In genomic region chr9:55878066-55878465, GRCm38 (mm10) we compare ENCODE assay signal across 17 mouse cellular contexts. TPM values are rescaled to one million over a fixed set of nuclear protein-coding genes. Genes with fewer than 3 reads are reported as not detected.
DNase-seq lines count a peak whose midpoint lies in the region; ATAC-seq and TF ChIP-seq lines count a peak whose summit lies in the region.
"Had no signal": no experiment of that assay in that cellular context is flagged by ENCODE, and none has a peak within 500 bp of the region (broad histone marks: within the 10 kb centered on the region; RNA-seq: fewer than 3 reads in every experiment).

No protein-coding gene starts in this region.

- H3K9ac ChIP-seq in forebrain, embryonic 14.5 days (ENCODE audit: low read length) = no peak overlapping the region
- no peak overlapping the region for H3K9ac ChIP-seq in forebrain, embryonic 12.5 days
- H3K9ac ChIP-seq in kidney, postnatal 0 days (ENCODE audit: low read depth, low read length) = no peak overlapping the region
- no peak overlapping the region for H3K9ac ChIP-seq in forebrain, postnatal 0 days
- H3K9ac ChIP-seq: heart, embryonic 15.5 days; kidney, embryonic 15.5 days; liver, embryonic 14.5 days; midbrain, embryonic 12.5 days had no signal

- no peaks in the 10 kb centered on the region for H3K4me1 ChIP-seq in forebrain, embryonic 14.5 days (ENCODE audit: control insufficient read depth, insufficient read depth, low read length)
- H3K4me1 ChIP-seq in forebrain, embryonic 12.5 days = no peaks in the 10 kb centered on the region
- H3K4me1 ChIP-seq in kidney, postnatal 0 days (replicated peaks; ENCODE audit: insufficient read depth, low read length) = no peaks in the 10 kb centered on the region
- H3K4me1 ChIP-seq in forebrain, postnatal 0 days (ENCODE audit: insufficient read depth) = no peaks in the 10 kb centered on the region
- H3K4me1 ChIP-seq: heart, embryonic 15.5 days; hindbrain, embryonic 10.5 days; kidney, embryonic 15.5 days; midbrain, embryonic 12.5 days had no signal

- no peaks in the 10 kb centered on the region for H3K9me3 ChIP-seq in forebrain, embryonic 14.5 days (replicated peaks; ENCODE audit: control insufficient read depth, low read length)
- no peaks in the 10 kb centered on the region for H3K9me3 ChIP-seq in forebrain, embryonic 12.5 days
- H3K9me3 ChIP-seq in kidney, postnatal 0 days (replicated peaks; ENCODE audit: low read length) = no peaks in the 10 kb centered on the region
- H3K9me3 ChIP-seq in forebrain, postnatal 0 days (ENCODE audit: low read length) = no peaks in the 10 kb centered on the region
- H3K9me3 ChIP-seq: heart, embryonic 15.5 days; hindbrain, embryonic 10.5 days; kidney, embryonic 15.5 days; midbrain, embryonic 12.5 days had no signal

- peak; percentile 65 for DNase-seq in forebrain, embryonic 14.5 days (ENCODE audit: low spot score)
- DNase-seq in kidney, postnatal 0 days (ENCODE audit: low spot score) = peak; percentile 31
- DNase-seq in kidney, adult 9 months = no peak
- DNase-seq in lung, postnatal 10 days = peak; percentile 36
- no peak for DNase-seq in lung, postnatal 14 days
- DNase-seq in forebrain, postnatal 0 days = peak; percentile 46
- DNase-seq in cerebellum, adult 9-11 months = no peak
- DNase-seq: cerebellum, postnatal 10 days; heart, adult 18-20 months had no signal

- no peak for TF ChIP-seq CTCF in kidney, postnatal 0 days (IDR thresholded peaks at IDR 0.05; ENCODE audit: low read depth)
- TF ChIP-seq CTCF in forebrain, postnatal 0 days (IDR thresholded peaks at IDR 0.05; ENCODE audit: low read depth) = no peak

- no peaks in the 10 kb centered on the region for H3K36me3 ChIP-seq in forebrain, embryonic 14.5 days (ENCODE audit: control insufficient read depth, insufficient read depth, low read length)
- no peaks in the 10 kb centered on the region for H3K36me3 ChIP-seq in forebrain, embryonic 12.5 days (replicated peaks)
- H3K36me3 ChIP-seq in kidney, postnatal 0 days (ENCODE audit: insufficient read depth, low read length) = no peaks in the 10 kb centered on the region
- H3K36me3 ChIP-seq in forebrain, postnatal 0 days (ENCODE audit: insufficient read depth) = peaks cover 3% of the 10 kb centered on the region; the same call in 1 of the 2 replicates
- H3K36me3 ChIP-seq: heart, embryonic 15.5 days; hindbrain, embryonic 10.5 days; kidney, embryonic 15.5 days; midbrain, embryonic 12.5 days had no signal

- no peak overlapping the region for H3K4me3 ChIP-seq in forebrain, embryonic 14.5 days (ENCODE audit: low read depth, low read length)
- H3K4me3 ChIP-seq in forebrain, embryonic 12.5 days (replicated peaks) = no peak overlapping the region
- H3K4me3 ChIP-seq in kidney, postnatal 0 days (replicated peaks; ENCODE audit: low read depth, low read length) = no peak overlapping the region
- no peak overlapping the region for H3K4me3 ChIP-seq in forebrain, postnatal 0 days (ENCODE audit: low read depth, low read length)
- H3K4me3 ChIP-seq: heart, embryonic 15.5 days; hindbrain, embryonic 10.5 days; kidney, embryonic 15.5 days; midbrain, embryonic 12.5 days; myocyte had no signal

- peak; percentile 61; the same call in 1 of the 2 replicates for ATAC-seq in forebrain, embryonic 14.5 days
- no peak for ATAC-seq in forebrain, embryonic 12.5 days (ENCODE audit: low FRiP score)
- ATAC-seq in kidney, postnatal 0 days (replicated peaks; ENCODE audit: low FRiP score, low read depth) = no peak
- peak; percentile 66 for ATAC-seq in forebrain, postnatal 0 days

- 81% methylated on average over 1 of the region's 1 CpGs for WGBS in forebrain, embryonic 14.5 days
- WGBS in forebrain, embryonic 12.5 days = 95% methylated on average over 1 of the region's 1 CpGs
- 55% methylated on average over 1 of the region's 1 CpGs for WGBS in kidney, postnatal 0 days
- 56% methylated on average over 1 of the region's 1 CpGs for WGBS in forebrain, postnatal 0 days

- H3K27me3 ChIP-seq in forebrain, embryonic 14.5 days (replicated peaks; ENCODE audit: control insufficient read depth, insufficient read depth, low read length) = no peaks in the 10 kb centered on the region
- no peaks in the 10 kb centered on the region for H3K27me3 ChIP-seq in forebrain, embryonic 12.5 days
- no peaks in the 10 kb centered on the region for H3K27me3 ChIP-seq in kidney, postnatal 0 days (ENCODE audit: insufficient read depth, low read length)
- H3K27me3 ChIP-seq in forebrain, postnatal 0 days (ENCODE audit: insufficient read depth, low read length) = no peaks in the 10 kb centered on the region
- H3K27me3 ChIP-seq: CH12.LX; heart, embryonic 15.5 days; kidney, embryonic 15.5 days; midbrain, embryonic 12.5 days had no signal

- no peak overlapping the region for H3K27ac ChIP-seq in forebrain, embryonic 14.5 days (ENCODE audit: low read depth, low read length)
- no peak overlapping the region for H3K27ac ChIP-seq in forebrain, embryonic 12.5 days
- H3K27ac ChIP-seq in kidney, postnatal 0 days = no peak overlapping the region
- peak overlapping the region; percentile 41; the same call in 1 of the 2 replicates for H3K27ac ChIP-seq in forebrain, postnatal 0 days (ENCODE audit: low read depth, low read length)
- H3K27ac ChIP-seq: heart, embryonic 15.5 days; hindbrain, embryonic 10.5 days; kidney, embryonic 15.5 days; liver, embryonic 14.5 days; midbrain, embryonic 12.5 days had no signal

- H3K4me2 ChIP-seq in forebrain, embryonic 14.5 days (ENCODE audit: low read length) = no peak overlapping the region
- no peak overlapping the region for H3K4me2 ChIP-seq in forebrain, embryonic 12.5 days
- no peak overlapping the region for H3K4me2 ChIP-seq in kidney, postnatal 0 days (ENCODE audit: low read length)
- no peak overlapping the region for H3K4me2 ChIP-seq in forebrain, postnatal 0 days (ENCODE audit: low read depth)
- H3K4me2 ChIP-seq: heart, embryonic 15.5 days; kidney, embryonic 15.5 days; midbrain, embryonic 12.5 days had no signal

RNA-seq across cellular contexts. Expression of gene Scaper, which starts 59.9 kb away (rescaled TPM):
- 27.6 and 33.5 TPM in 2 replicates for polyA plus RNA-seq in forebrain, embryonic 14.5 days (2014; fragmentation: Nextera tagmentation; extraction: Ambion mirVana)
- 18.6 and 19.4 TPM in 2 replicates for polyA plus RNA-seq in forebrain, embryonic 12.5 days (2016; fragmentation: Nextera tagmentation; extraction: Ambion mirVana)
- polyA plus RNA-seq in kidney, postnatal 0 days (2015; fragmentation: Nextera tagmentation; extraction: Ambion mirVana) = 9.3 and 9.4 TPM in 2 replicates
- total RNA-seq in forebrain, postnatal 0 days (2014; rRNA removed) = 43.3 and 48.8 TPM in 2 replicates
- 25.2 and 33.0 TPM in 2 replicates for polyA plus RNA-seq in forebrain, postnatal 0 days (2015; fragmentation: Nextera tagmentation; extraction: Ambion mirVana)

Comparison
In these comparisons a context has a peak if more than half of its experiments do, and no peak if none do; other contexts are left out.
1. ATAC-seq: peak in forebrain, embryonic 14.5 days (single experiment) and forebrain, postnatal 0 days (single experiment); none in forebrain, embryonic 12.5 days (single experiment) and kidney, postnatal 0 days (single experiment).
2. DNase-seq: peak in forebrain, embryonic 14.5 days (single experiment), kidney, postnatal 0 days (single experiment), lung, postnatal 10 days (single experiment) and forebrain, postnatal 0 days (single experiment); none in kidney, adult 9 months (single experiment), lung, postnatal 14 days (single experiment) and cerebellum, adult 9-11 months (single experiment).